Mouse (Mus musculus): Measurements from ENCODE around the gene Ube2l6.

DNA sequence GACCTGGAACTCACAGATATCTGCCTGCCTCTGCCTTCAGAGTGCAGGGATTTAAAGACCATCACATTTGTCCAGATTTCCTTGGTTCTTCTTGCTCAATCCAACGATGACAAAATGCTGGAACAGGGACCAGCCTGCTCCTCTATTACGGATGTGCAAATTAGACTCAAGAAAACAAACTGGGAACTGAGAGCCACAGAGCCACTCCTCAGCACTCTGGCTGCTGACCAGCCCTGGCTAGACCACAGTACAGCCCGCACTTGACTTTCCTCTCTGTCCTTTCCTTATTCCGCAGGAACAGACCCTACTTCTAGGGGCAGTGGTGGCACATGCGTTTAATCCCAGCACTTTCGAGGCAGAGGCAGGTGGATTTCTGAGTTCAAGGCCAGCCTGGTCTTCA is 28.1 kb upstream of the Ube2l6 start:
- TF ChIP-seq CTCF (IDR thresholded peaks at IDR 0.05; ENCODE audit: control insufficient read depth, insufficient read depth, low read length) (no peak), POLR2A (IDR thresholded peaks at IDR 0.05; ENCODE audit: borderline replicate concordance, control insufficient read depth, low read depth, low read length) (no peak)
